Mouse (Mus musculus): ENCODE data around the gene Foxk2.
"Not testable (repeated sequence)": the region's sequence is repeated elsewhere in the genome, so short reads cannot be mapped to it uniquely, and the experiment has no call there.

The Foxk2 gene

GRCm38 (mm10) chr11:121261074-121261473 is 1.3 kb downstream of the Foxk2 start:
- in situ Hi-C loops (cut with MboI; ENCODE audit: unreplicated experiment in 2 of 2) = no loop called here

DNA sequence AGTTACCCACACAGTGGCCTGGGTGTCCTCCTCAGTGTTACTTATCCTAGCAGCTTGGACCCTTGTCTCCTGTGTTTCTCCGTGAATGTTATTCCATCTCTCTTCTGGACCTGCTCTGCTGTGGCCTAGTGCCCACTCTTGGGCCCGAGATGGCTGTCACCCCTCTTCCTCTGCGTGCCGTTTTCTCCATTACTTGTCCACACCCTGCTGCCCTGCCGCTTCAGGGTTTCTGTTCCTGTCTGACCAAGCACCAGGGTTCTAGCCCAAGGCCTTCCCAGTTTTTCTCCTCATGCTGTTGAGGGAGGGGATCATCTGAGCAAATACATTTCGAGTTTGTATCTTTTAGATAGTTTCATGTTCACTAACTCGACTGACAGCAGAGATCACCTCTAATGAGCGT is 17.7 kb downstream of the Foxk2 start:
- in situ Hi-C loops (cut with MboI; ENCODE audit: unreplicated experiment in 2 of 2) = no loop called here

- in situ Hi-C loops (cut with MboI; ENCODE audit: unreplicated experiment in 2 of 2) = no loop called here
Observed at GRCm38 (mm10) chr11:121278011-121278410, 18.2 kb downstream of the Foxk2 start.

DNA sequence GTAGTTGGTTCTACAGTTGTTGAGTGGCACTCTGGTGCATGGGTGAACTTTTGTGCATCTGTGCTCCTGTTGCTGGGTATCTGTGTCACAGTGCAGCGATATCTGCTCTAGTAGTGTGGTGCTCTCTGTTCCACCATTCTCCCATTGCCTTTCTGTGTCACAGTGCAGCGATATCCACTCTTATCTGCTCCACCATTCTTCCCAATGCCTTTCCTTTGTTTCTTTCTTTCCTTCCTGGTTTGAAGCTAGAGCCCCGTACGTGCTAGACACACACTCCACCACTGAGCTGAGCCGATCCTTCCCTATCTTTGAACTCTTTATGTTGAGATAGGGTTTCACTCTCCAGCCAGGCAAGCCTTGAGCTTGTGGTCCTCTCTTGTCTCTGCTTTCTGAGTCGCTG is 23.1 kb downstream of the Foxk2 start:
- in situ Hi-C loops (cut with MboI; ENCODE audit: unreplicated experiment in 2 of 2) = no loop called here

DNA sequence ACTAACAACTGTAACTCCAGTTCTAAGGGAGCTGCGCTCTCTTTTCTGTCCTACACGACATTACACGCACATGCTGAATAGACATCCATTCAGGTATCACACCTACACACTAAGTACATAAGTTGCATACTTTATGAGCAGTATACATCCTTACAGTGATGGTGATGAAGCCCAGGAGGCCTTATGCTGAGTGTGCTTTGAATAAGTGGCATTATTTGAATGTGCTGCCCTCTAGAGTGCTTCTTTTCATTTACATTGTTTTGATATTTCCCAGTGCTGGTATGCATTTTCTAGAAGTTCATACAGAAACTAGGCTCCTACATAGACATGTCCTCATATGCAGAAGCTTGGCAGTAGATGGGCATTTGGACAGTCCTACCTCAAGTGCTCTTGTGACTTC is 30.1 kb downstream of the Foxk2 start:
- in situ Hi-C loops (cut with MboI; ENCODE audit: unreplicated experiment in 2 of 2) = no loop called here

GRCm38 (mm10) chr11:121294771-121295170 is 35.0 kb downstream of the Foxk2 start:
- in situ Hi-C loops (cut with MboI; ENCODE audit: unreplicated experiment in 2 of 2) = no loop called here

- in situ Hi-C loops (cut with MboI; ENCODE audit: unreplicated experiment in 2 of 2) = no loop called here
Observed at GRCm38 (mm10) chr11:121298493-121298892, 38.7 kb downstream of the Foxk2 start.

GRCm38 (mm10) chr11:121300265-121300664 is 40.5 kb downstream of the Foxk2 start:
- in situ Hi-C loops (cut with MboI; ENCODE audit: unreplicated experiment in 2 of 2) = no loop called here

- in situ Hi-C loops (cut with MboI; ENCODE audit: unreplicated experiment in 2 of 2) = no loop called here
Observed at GRCm38 (mm10) chr11:121305371-121305770, 45.6 kb downstream of the Foxk2 start.

GRCm38 (mm10) chr11:121306608-121307007 is 46.8 kb downstream of the Foxk2 start:
- in situ Hi-C loops (cut with MboI; ENCODE audit: unreplicated experiment in 2 of 2) = no loop called here

DNA sequence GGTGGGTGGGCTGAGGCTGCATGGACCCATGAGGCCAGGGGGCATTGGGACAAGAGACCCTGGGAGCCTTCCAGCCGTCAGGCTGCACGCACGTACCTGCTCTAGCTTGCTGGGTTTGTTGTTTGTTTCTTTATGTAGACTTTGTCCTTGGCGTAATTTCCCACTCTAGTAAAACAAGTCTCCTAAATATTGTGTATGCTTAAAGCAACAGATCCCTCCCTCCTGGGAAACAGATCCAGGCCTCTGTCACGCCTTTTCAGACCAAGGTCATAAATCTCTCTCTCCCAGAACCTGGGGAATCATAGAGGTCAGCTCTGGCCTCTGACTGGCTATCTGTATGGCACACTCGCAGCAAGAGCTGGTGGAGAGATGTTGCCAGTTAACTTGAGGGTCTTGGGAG is 47.9 kb downstream of the Foxk2 start:
- in situ Hi-C loops (cut with MboI; ENCODE audit: unreplicated experiment in 2 of 2) = not testable (repeated sequence)

- in situ Hi-C loops (cut with MboI; ENCODE audit: unreplicated experiment in 2 of 2) = no loop called here
Observed at GRCm38 (mm10) chr11:121326034-121326433, 66.2 kb downstream of the Foxk2 start.

DNA sequence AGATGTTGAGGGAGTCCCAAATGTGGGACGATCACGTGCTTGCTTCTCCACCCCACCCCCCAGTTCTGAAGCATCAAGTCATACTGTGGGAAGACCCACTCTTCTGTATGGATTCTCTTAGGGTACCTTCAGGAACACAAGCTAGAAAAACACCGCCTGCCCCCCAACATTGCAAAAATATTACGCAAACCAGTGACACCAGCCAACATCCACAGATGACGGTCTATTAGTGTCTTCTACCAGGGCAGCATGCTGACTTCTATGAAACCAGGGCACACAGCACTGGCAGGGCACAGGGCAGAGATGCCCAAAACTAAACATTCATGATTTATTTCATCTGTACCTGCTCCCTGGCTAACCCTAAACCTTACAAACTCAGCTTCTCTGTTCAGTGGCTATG is 66.9 kb downstream of the Foxk2 start:
- in situ Hi-C loops (cut with MboI; ENCODE audit: unreplicated experiment in 2 of 2) = no loop called here

DNA sequence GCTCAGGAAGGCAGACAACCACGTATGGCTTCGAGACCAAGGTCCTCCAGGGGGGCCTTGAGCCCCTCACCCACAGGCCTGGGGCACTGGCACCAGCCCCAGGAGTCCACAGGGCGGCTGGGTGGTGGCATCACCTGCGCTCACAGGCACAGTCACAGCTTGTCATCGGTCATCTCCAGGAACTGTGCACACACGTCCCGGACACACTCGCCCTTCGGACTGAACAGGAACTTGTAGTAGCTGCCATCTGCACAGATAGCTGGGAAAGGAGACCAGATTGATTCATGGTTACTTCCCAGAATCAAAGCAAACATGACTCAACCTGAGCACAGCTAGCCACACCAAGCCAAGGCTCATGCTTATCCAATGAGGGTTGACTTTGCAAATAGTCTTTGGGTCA is 68.4 kb downstream of the Foxk2 start:
- in situ Hi-C loops (cut with MboI; ENCODE audit: unreplicated experiment in 2 of 2) = no loop called here

- in situ Hi-C loops (cut with MboI; ENCODE audit: unreplicated experiment in 2 of 2) = no loop called here
Observed at GRCm38 (mm10) chr11:121328619-121329018, 68.8 kb downstream of the Foxk2 start.

- in situ Hi-C loops (cut with MboI; ENCODE audit: unreplicated experiment in 2 of 2) = no loop called here
Observed at GRCm38 (mm10) chr11:121331641-121332040, 71.9 kb downstream of the Foxk2 start.

GRCm38 (mm10) chr11:121339647-121340046 is 79.9 kb downstream of the Foxk2 start:
- in situ Hi-C loops (cut with MboI; ENCODE audit: unreplicated experiment in 2 of 2) = no loop called here

- in situ Hi-C loops (cut with MboI; ENCODE audit: unreplicated experiment in 2 of 2) = no loop called here
Observed at GRCm38 (mm10) chr11:121340287-121340686, 80.5 kb downstream of the Foxk2 start.

DNA sequence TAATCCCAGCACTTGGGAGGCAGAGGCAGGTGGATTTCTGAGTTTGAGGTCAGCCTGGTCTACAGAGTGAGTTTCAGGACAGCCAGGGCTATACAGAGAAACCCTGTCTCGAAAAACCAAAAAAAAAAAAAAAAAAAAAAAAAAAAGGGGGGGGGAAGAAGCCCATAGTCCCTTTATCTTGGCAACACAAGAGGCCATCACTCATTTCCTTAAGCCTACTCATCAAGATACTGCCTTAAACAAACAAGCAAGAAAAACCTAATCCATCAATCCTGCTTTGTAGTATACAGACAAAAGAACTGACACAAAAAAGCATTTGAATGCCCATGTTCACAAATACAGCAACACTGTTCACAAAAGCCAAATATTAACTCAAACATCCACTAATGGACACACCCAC is 82.6 kb downstream of the Foxk2 start:
- in situ Hi-C loops (cut with MboI; ENCODE audit: unreplicated experiment in 2 of 2) = not testable (repeated sequence)

- in situ Hi-C loops (cut with MboI; ENCODE audit: unreplicated experiment in 2 of 2) = no loop called here
Observed at GRCm38 (mm10) chr11:121347036-121347435, 87.2 kb downstream of the Foxk2 start.

GRCm38 (mm10) chr11:121348166-121348565 is 88.4 kb downstream of the Foxk2 start:
- in situ Hi-C loops (cut with MboI; ENCODE audit: unreplicated experiment in 2 of 2) = no loop called here

DNA sequence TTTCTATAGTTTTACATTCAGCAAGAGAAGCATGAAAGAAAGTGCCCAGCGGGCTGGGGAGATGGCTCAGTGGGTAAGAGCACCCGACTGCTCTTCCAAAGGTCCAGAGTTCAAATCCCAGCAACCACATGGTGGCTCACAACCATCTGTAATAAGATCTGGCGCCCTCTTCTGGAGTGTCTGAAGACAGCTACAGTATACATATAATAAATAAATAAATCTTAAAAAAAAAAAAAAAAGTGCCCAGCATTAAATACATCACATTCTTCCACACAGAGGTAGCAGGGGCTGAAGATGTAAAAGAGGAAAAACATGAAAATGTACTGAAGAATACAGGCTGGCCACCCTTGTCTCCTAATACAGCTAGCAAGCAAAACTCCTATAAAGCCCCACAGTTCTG is 88.9 kb downstream of the Foxk2 start:
- in situ Hi-C loops (cut with MboI; ENCODE audit: unreplicated experiment in 2 of 2) = not testable (repeated sequence)

- in situ Hi-C loops (cut with MboI; ENCODE audit: unreplicated experiment in 2 of 2) = loop anchor here (10.0 kb wide), 2 partner anchors 119 to 529 kb away; partner anchors contain the start of genes Narf (in 2 of the 2) and Fasn (in 1 of the 2)
Observed at GRCm38 (mm10) chr11:121353326-121354090, 93.7 kb downstream of the Foxk2 start.
